Mouse (Mus musculus): ENCODE data around the gene Rtn4r. TPM values are rescaled to one million over a fixed set of nuclear protein-coding genes. Genes with fewer than 3 reads are reported as not detected.

Gene Rtn4r
- 0.11 and 0.15 TPM in 2 replicates for polyA plus RNA-seq (2015; fragmentation: Nextera tagmentation; extraction: Ambion mirVana)

DNA sequence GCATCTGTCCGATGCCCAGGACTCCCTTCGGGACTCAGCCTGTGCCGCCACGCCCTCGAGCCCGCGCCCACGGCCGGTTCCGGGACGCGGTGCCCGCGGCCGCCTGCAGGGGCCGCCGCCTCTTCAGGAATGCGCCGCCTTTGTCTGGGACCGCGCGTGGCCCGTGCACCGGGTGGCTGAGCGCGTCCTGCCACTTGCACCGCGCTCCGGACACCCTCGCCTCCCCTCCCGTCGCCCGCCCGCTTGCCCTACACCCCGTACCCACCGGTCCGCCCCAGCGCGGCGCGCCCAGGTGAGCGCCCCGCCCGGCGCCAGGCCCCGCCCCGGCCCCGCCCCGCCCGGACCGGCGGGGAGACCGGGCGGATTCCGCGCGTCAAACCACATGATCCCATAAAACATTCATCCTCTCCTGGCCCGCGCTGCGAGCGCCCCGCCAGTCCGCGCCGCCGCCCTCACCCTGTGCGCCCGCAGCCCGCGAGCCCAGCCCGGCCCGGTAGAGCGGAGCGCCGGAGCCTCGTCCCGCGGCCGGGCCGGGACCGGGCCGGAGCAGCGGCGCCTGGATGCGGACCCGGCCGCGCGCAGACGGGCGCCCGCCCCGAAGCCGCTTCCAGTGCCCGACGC, at the start of gene Rtn4r:
Rtn4r (plus strand) TSS at position 402 of the 621 bp plus-strand sequence.
- peaks cover 35% of the 10 kb centered on the region for H3K27me3 ChIP-seq (ENCODE audit: control insufficient read depth, insufficient read depth, low read depth, low read length)
- H3K4me2 ChIP-seq (ENCODE audit: low read depth, low read length) = peak within 1 kb of the TSS; percentile 77
- H3K9ac ChIP-seq (ENCODE audit: low read depth, low read length) = peak within 1 kb of the TSS; percentile 34
- H3K36me3 ChIP-seq (ENCODE audit: control insufficient read depth, insufficient read depth) = no peaks in the 10 kb centered on the region
- peaks cover 4% of the 10 kb centered on the region for H3K4me1 ChIP-seq (ENCODE audit: control insufficient read depth, low read depth, low read length)
- no peak within 1 kb of the TSS for H3K27ac ChIP-seq (ENCODE audit: low read length)
- ATAC-seq (ENCODE audit: low read depth) = peak; percentile 70
- under 1% methylated on average over 53 of the region's 96 CpGs for WGBS (ENCODE audit: insufficient replicate concordance)
- no peaks in the 10 kb centered on the region for H3K9me3 ChIP-seq (replicated peaks; ENCODE audit: control insufficient read depth, low read length)
- peak within 1 kb of the TSS; percentile 61 for H3K4me3 ChIP-seq (ENCODE audit: low read depth, low read length)

DNA sequence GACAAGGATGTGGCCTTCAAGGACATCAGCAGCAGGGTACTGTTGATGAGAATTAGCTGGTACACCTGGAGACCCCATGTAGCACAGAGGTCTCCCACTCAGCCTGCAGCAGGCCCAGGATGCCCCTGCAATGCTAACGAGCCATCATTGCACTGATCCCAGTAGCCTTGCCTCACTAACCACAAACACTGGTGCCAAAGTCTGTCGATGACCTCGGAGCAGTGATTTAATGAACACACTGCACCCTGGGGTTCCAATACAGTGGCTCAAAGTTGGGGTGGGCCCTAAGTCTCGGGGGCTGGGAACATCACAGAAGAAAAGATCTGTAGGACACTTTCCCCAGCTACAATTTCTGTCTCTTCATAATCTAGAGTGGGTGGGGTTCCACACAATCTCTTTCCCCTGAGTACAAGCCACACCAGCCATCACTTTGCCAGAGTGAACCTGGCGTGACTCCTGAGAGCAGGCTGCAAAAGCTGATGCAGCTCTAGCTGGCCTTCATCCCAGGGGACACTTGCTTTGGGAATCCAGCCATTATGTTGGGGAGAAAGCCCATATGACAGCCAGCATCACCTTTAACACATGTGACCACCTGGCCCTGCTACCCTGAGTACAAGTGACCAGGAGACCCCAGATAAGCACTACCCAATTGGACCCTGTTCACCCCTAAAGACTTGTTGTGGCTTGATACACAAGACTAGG, 49.0 kb upstream of the Rtn4r start:
- Histone ChIP-seq H3K4me3 (ENCODE audit: low read depth, low read length) (no peak overlapping the region), H3K36me3 (ENCODE audit: control insufficient read depth, insufficient read depth) (no peaks in the 10 kb centered on the region), H3K9me3 (replicated peaks; ENCODE audit: control insufficient read depth, low read length) (no peaks in the 10 kb centered on the region), H3K27me3 (ENCODE audit: control insufficient read depth, insufficient read depth, low read depth, low read length) (no peaks in the 10 kb centered on the region), H3K4me1 (ENCODE audit: control insufficient read depth, low read depth, low read length) (no peaks in the 10 kb centered on the region), H3K27ac (ENCODE audit: low read length) (no peak overlapping the region), H3K9ac (ENCODE audit: low read depth, low read length) (no peak overlapping the region), H3K4me2 (ENCODE audit: low read depth, low read length) (no peak overlapping the region)
- 65% methylated on average over 5 of the region's 5 CpGs for WGBS (ENCODE audit: insufficient replicate concordance)
- ATAC-seq (ENCODE audit: low read depth) = no peak

DNA sequence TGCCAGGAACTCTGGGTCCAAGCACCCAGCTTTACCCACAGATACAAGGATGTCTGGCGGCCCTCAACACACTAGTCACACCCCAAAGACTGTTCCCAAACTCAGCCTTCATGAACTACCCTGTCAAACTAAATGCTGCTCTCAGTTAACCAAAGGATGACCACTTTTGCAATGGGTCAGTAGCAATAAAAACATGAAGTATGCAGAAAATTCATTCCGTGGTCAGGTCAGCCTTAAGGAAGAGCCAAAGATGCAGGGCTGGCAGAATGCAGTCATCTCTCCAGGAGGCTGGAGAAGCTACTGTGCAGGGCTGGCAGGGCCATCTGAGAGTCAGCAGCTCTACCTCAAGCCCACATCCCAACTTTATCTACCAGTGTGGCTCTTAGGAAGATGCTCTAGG, 48.1 kb upstream of the Rtn4r start:
- Histone ChIP-seq H3K27ac (ENCODE audit: low read length) (no peak overlapping the region), H3K4me1 (ENCODE audit: control insufficient read depth, low read depth, low read length) (no peaks in the 10 kb centered on the region), H3K9ac (ENCODE audit: low read depth, low read length) (no peak overlapping the region), H3K9me3 (replicated peaks; ENCODE audit: control insufficient read depth, low read length) (no peaks in the 10 kb centered on the region), H3K4me3 (ENCODE audit: low read depth, low read length) (no peak overlapping the region), H3K36me3 (ENCODE audit: control insufficient read depth, insufficient read depth) (no peaks in the 10 kb centered on the region), H3K4me2 (ENCODE audit: low read depth, low read length) (no peak overlapping the region), H3K27me3 (ENCODE audit: control insufficient read depth, insufficient read depth, low read depth, low read length) (no peaks in the 10 kb centered on the region)
- ATAC-seq (ENCODE audit: low read depth) = no peak
- WGBS (ENCODE audit: insufficient replicate concordance) = 56% methylated on average over 2 of the region's 2 CpGs

DNA sequence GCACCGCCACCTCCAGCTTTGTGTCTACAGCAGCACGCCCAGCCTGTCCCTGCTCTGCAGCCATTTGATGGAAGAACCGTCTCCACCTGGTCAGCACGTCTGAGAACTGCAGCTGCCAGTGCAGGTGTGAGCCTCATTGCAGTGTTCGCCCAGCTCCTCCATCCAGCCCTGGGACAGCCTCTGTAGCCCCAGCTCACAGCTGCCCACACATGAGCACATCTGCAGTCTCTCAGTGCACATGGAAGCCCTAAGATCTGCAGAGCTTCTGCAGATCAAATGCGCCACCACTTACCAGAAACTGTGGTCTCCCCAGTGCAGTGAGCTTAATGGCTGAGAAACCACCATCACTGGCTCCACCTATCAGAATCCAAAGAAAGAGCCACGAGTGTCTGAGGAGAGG, 47.3 kb upstream of the Rtn4r start:
- Histone ChIP-seq H3K4me3 (ENCODE audit: low read depth, low read length) (no peak overlapping the region), H3K4me1 (ENCODE audit: control insufficient read depth, low read depth, low read length) (no peaks in the 10 kb centered on the region), H3K36me3 (ENCODE audit: control insufficient read depth, insufficient read depth) (no peaks in the 10 kb centered on the region), H3K27ac (ENCODE audit: low read length) (no peak overlapping the region), H3K9me3 (replicated peaks; ENCODE audit: control insufficient read depth, low read length) (no peaks in the 10 kb centered on the region), H3K4me2 (ENCODE audit: low read depth, low read length) (no peak overlapping the region), H3K27me3 (ENCODE audit: control insufficient read depth, insufficient read depth, low read depth, low read length) (no peaks in the 10 kb centered on the region), H3K9ac (ENCODE audit: low read depth, low read length) (no peak overlapping the region)
- no peak for ATAC-seq (ENCODE audit: low read depth)
- 68% methylated on average over 7 of the region's 7 CpGs for WGBS (ENCODE audit: insufficient replicate concordance)

DNA sequence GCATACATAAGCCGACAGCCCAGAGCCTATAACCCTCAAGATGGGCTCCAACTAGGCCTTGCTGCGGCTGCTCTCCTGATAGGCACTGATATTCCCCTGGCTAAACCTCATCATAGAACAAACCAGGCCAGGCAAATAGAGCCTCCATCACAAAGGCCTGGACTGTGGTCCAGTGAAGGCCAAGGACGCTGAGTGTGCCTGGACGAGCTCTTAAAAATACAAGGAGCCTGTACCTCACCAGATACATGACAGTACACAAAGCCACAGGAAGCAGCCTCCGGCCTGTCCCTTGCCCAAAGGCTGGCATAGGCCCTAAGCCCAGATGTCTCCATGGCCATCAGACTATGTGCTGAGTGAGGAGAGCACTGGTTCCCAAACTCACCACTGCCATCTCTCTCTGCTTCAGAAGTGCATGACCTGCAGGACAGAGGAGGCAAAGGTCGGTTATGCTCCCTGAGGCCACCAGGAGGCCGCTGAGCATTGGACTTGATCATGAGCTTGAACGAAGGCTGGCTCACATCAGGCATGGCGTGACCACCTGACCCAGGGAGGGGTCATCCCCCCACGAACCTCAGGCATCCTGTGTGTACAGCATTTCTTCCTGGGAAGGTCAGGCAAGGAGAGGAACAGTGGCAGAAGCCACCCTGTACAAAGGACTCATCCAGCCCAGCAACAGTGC, 46.2 kb upstream of the Rtn4r start:
- no peaks in the 10 kb centered on the region for H3K27me3 ChIP-seq (ENCODE audit: control insufficient read depth, insufficient read depth, low read depth, low read length)
- WGBS (ENCODE audit: insufficient replicate concordance) = 58% methylated on average over 10 of the region's 10 CpGs
- no peak overlapping the region for H3K4me3 ChIP-seq (ENCODE audit: low read depth, low read length)
- ATAC-seq (ENCODE audit: low read depth) = no peak
- H3K9ac ChIP-seq (ENCODE audit: low read depth, low read length) = no peak overlapping the region
- H3K4me2 ChIP-seq (ENCODE audit: low read depth, low read length) = no peak overlapping the region
- H3K36me3 ChIP-seq (ENCODE audit: control insufficient read depth, insufficient read depth) = no peaks in the 10 kb centered on the region
- H3K9me3 ChIP-seq (replicated peaks; ENCODE audit: control insufficient read depth, low read length) = no peaks in the 10 kb centered on the region
- H3K27ac ChIP-seq (ENCODE audit: low read length) = no peak overlapping the region
- H3K4me1 ChIP-seq (ENCODE audit: control insufficient read depth, low read depth, low read length) = no peaks in the 10 kb centered on the region

- no peak overlapping the region for H3K27ac ChIP-seq (ENCODE audit: low read length)
- no peaks in the 10 kb centered on the region for H3K9me3 ChIP-seq (replicated peaks; ENCODE audit: control insufficient read depth, low read length)
- H3K4me1 ChIP-seq (ENCODE audit: control insufficient read depth, low read depth, low read length) = no peaks in the 10 kb centered on the region
- 39% methylated on average over 1 of the region's 1 CpGs for WGBS (ENCODE audit: insufficient replicate concordance)
- H3K9ac ChIP-seq (ENCODE audit: low read depth, low read length) = no peak overlapping the region
- H3K4me3 ChIP-seq (ENCODE audit: low read depth, low read length) = no peak overlapping the region
- peaks cover 2% of the 10 kb centered on the region; the same call in 1 of the 2 replicates for H3K27me3 ChIP-seq (ENCODE audit: control insufficient read depth, insufficient read depth, low read depth, low read length)
- H3K36me3 ChIP-seq (ENCODE audit: control insufficient read depth, insufficient read depth) = no peaks in the 10 kb centered on the region
- ATAC-seq (ENCODE audit: low read depth) = no peak
- no peak overlapping the region for H3K4me2 ChIP-seq (ENCODE audit: low read depth, low read length)
These were observed 45.2 kb upstream of the Rtn4r start for GRCm38 (mm10) chr16:18082291-18082690.

DNA sequence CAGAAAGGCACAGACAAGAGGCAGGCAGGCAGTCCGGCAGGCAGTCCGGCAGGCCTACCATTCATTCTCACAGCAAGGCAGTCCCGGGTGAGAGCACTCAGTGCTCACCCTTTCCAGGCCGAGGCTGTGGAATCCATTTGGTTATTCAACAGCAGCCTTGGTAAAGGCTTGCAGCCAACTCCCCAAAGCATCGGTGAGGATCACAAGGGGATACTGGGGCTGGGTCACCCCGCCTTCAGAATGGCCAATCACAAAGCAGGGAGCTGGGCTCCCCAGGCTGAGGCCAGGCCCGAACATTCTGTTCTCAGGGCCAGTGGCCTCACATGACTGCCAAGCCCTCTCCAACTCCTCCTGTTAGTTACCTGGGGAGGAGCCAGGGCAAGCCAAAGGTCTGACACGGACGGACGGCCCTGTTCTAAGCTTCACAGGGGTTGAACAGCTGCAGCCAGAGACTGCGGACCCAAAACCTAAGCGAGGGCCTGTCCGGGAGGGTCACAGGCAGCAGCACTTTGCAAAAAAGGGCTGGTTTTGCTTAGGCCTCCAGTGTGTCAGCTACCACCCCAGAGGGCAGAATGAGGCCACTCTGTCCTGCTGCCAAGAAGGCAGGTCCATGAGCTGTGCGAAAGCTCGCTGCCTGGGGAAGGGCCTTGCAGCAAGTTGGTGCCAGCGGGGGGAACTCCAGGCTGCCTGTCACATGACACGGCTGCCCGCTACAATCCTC, 44.1 kb upstream of the Rtn4r start:
- H3K27me3 ChIP-seq (ENCODE audit: control insufficient read depth, insufficient read depth, low read depth, low read length) = peaks cover 11% of the 10 kb centered on the region
- ATAC-seq (ENCODE audit: low read depth) = no peak
- no peak overlapping the region for H3K9ac ChIP-seq (ENCODE audit: low read depth, low read length)
- H3K4me1 ChIP-seq (ENCODE audit: control insufficient read depth, low read depth, low read length) = no peaks in the 10 kb centered on the region
- H3K36me3 ChIP-seq (ENCODE audit: control insufficient read depth, insufficient read depth) = no peaks in the 10 kb centered on the region
- no peak overlapping the region for H3K27ac ChIP-seq (ENCODE audit: low read length)
- H3K4me2 ChIP-seq (ENCODE audit: low read depth, low read length) = no peak overlapping the region
- H3K9me3 ChIP-seq (replicated peaks; ENCODE audit: control insufficient read depth, low read length) = no peaks in the 10 kb centered on the region
- no peak overlapping the region for H3K4me3 ChIP-seq (ENCODE audit: low read depth, low read length)
- 76% methylated on average over 18 of the region's 18 CpGs for WGBS (ENCODE audit: insufficient replicate concordance)

DNA sequence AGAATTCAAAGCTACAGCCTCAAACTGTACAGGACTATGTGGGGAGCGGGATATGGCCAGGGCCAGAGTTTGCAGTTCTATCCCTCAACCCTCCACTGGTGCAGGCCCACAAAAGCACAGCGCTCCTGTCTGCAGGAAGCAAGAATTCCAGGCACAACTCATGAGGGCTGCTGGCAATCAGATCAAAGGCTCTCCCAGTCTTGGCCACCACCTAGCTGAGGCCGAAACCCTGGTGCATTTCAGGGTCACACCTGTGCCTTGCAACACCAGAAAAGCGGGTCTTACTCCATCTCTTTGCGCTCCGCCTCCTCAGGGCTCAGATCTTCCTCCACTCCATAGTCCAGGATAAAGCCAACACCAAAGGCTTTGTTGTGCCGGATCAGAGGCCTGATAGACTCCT, 43.2 kb upstream of the Rtn4r start:
- ATAC-seq (ENCODE audit: low read depth) = no peak
- WGBS (ENCODE audit: insufficient replicate concordance) = 71% methylated on average over 7 of the region's 7 CpGs
- H3K27ac ChIP-seq (ENCODE audit: low read length) = no peak overlapping the region

More for the DNA sequence above, 43.2 kb upstream of the Rtn4r start:
- H3K27me3 ChIP-seq (ENCODE audit: control insufficient read depth, insufficient read depth, low read depth, low read length) = peaks cover 17% of the 10 kb centered on the region
- H3K4me2 ChIP-seq (ENCODE audit: low read depth, low read length) = no peak overlapping the region
- H3K9me3 ChIP-seq (replicated peaks; ENCODE audit: control insufficient read depth, low read length) = no peaks in the 10 kb centered on the region
- no peaks in the 10 kb centered on the region for H3K4me1 ChIP-seq (ENCODE audit: control insufficient read depth, low read depth, low read length)
- no peaks in the 10 kb centered on the region for H3K36me3 ChIP-seq (ENCODE audit: control insufficient read depth, insufficient read depth)
- H3K4me3 ChIP-seq (ENCODE audit: low read depth, low read length) = no peak overlapping the region
- H3K9ac ChIP-seq (ENCODE audit: low read depth, low read length) = no peak overlapping the region

All from liver, embryonic 16.5 days (tissue).